Mouse (Mus musculus) liver, embryonic 15.5 days (tissue): ENCODE measurements around the gene Tprg. TPM values are rescaled to one million over a fixed set of nuclear protein-coding genes. Genes with fewer than 3 reads are reported as not detected.

ENCODE experiments used
- ATAC-seq: fragments of 200-750 bp; cut with Nextera tagmentation; 2 replicates; pipeline ENCODE4 v1.8.0; 2017; ENCODE audit warnings: moderate number of reproducible peaks, mild to moderate bottlenecking, moderate library complexity; ENCODE audit not compliant: insufficient read depth
- H3K27ac ChIP-seq: fragments of 300-500 bp; sonication (generic); replicated peaks from 2 replicates; pipeline ENCODE4 v1.5.1; 2015; ENCODE audit warnings: mild to moderate bottlenecking, inconsistent platforms
- H3K27me3 ChIP-seq: fragments of 300-500 bp; sonication (generic); 2 replicates; pipeline ENCODE4 v1.6.1; 2015; ENCODE audit warnings: mild to moderate bottlenecking, inconsistent platforms
- H3K36me3 ChIP-seq: fragments of 300-500 bp; sonication (generic); replicated peaks from 2 replicates; pipeline ENCODE4 v1.6.1; 2015; ENCODE audit warnings: moderate library complexity, mild to moderate bottlenecking, inconsistent platforms
- H3K4me1 ChIP-seq: fragments of 300-500 bp; sonication (generic); replicated peaks from 2 replicates; pipeline ENCODE4 v1.6.1; 2015; ENCODE audit warnings: inconsistent platforms
- H3K4me2 ChIP-seq: fragments of 300-500 bp; sonication (generic); 2 replicates; pipeline ENCODE4 v1.6.1; 2015; ENCODE audit warnings: moderate library complexity, mild to moderate bottlenecking, inconsistent platforms
- H3K4me3 ChIP-seq: fragments of 300-500 bp; sonication (generic); replicated peaks from 2 replicates; pipeline ENCODE4 v1.5.1; 2015; ENCODE audit warnings: mild to moderate bottlenecking, inconsistent platforms
- H3K9ac ChIP-seq: fragments of 300-500 bp; sonication (generic); 2 replicates; pipeline ENCODE4 v1.6.1; 2015; ENCODE audit warnings: moderate library complexity, mild to moderate bottlenecking, inconsistent platforms
- H3K9me3 ChIP-seq: fragments of 300-500 bp; sonication (generic); replicated peaks from 2 replicates; pipeline ENCODE4 v1.6.1; 2016; ENCODE audit warnings: inconsistent platforms
- WGBS: fragments of 180-500 bp; shearing (Covaris S2); methylation state at CpG from one replicate; pipeline ENCODE4 v1.1.7; 2015; ENCODE audit warnings: mixed read lengths; ENCODE audit not compliant: insufficient replicate concordance; 5-methylcytosine and 5-hydroxymethylcytosine counted together
- polyA plus RNA-seq: library from polyadenylated mRNA; unstranded; fragments of >200 nt; fragmentation: Nextera tagmentation; extraction: Ambion mirVana; gene quantifications from 2 replicates; pipeline ENCODE4 v1.2.1, GENCODE M21; 2015

Gene Tprg
- polyA plus RNA-seq = not detected in 2 replicates

DNA sequence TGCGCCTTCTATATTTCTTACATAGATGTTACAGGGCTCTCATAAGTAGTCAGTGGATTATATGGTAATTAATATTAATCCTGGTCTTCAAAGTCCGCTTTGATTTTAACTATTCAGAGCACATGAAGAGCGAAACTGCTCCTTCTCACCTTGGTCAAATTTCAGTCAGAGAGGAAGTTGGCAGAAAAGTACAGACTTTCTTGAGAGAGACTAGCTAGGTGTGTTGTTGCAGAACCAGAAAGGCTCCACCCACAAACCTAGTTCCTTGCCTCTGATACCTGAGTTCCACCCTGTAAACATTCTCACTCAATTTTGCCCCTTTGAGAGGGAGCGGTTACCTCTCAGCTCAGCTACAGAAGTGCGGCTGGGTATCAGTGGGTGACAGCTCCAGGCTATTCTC lies at the start of gene Tprg:
Gene Tprg (plus strand): TSS at position 301 of the 400 bp plus-strand sequence.
- H3K4me2 ChIP-seq = no peak within 1 kb of the TSS
- no peaks in the 10 kb centered on the region for H3K36me3 ChIP-seq
- ATAC-seq = no peak
- H3K4me1 ChIP-seq = no peaks in the 10 kb centered on the region
- 72% methylated on average over 5 of the region's 5 CpGs for WGBS
- no peaks in the 10 kb centered on the region for H3K27me3 ChIP-seq
- no peak within 1 kb of the TSS for H3K9ac ChIP-seq
- no peaks in the 10 kb centered on the region for H3K9me3 ChIP-seq
- H3K27ac ChIP-seq = no peak within 1 kb of the TSS
- no peak within 1 kb of the TSS for H3K4me3 ChIP-seq

DNA sequence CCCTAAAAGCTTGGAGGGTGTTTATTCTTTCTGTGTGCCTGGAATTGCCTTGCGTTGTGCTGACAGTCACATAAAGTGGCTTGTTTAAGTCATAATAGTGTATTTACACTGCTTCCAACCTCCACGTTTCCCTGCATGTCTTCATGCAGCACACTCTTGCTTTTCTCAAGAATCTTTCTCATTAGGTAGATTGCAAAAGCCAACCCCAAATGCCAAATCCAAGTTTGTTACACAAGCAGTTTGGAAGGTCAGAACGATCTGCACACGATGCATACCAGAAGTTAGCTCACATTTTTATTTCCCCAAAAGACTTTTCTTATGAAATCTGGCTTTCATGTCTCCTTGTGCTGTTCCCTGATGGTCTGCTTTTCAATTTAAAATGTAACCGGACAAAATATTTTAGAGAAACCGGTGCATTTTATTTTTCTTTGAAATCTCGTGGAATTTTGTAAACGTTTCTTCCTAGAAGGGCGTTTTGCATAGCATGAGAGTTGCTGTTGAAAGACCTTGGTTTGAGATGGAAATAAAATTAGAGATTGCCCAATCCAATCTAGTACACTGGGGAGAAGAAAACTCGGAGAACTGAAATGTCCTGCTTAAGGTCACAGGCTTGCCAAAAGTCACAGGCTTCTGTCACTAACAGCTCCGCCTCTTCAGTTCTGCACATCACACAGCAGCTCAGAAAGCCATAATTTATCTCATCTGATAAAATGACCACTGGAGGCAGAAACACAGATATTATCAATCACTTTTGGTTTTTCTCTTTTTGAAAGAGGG lies 48.2 kb upstream of the Tprg start:
- Histone ChIP-seq H3K4me2 (no peak overlapping the region), H3K4me3 (no peak overlapping the region), H3K36me3 (no peaks in the 10 kb centered on the region), H3K9ac (no peak overlapping the region), H3K9me3 (no peaks in the 10 kb centered on the region), H3K4me1 (no peaks in the 10 kb centered on the region), H3K27me3 (no peaks in the 10 kb centered on the region), H3K27ac (no peak overlapping the region)
- no peak for ATAC-seq
- WGBS = 61% methylated on average over 11 of the region's 11 CpGs

DNA sequence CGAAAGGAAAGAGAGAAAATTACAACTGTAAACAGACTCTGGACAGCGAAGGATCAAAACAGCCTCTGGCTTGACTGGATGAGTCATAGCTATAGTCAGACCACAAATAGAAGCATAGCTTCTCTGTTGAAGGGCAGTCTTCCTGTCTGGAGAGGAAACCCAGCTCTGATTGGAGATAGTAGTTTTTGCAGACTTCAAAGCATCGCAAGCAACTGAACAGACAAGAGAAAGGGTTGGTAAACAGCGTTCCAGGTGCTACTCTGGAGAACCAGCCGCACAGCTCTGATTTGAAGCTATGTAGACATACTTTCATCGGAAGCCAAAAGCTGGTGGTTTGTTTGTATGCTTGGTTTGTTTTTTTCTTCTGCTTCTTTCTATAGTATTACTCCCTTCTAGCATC lies 37.7 kb upstream of the Tprg start:
- 29% methylated on average over 6 of the region's 6 CpGs for WGBS
- ATAC-seq = no peak
- H3K4me2 ChIP-seq = no peak overlapping the region
- no peak overlapping the region for H3K27ac ChIP-seq
- no peaks in the 10 kb centered on the region for H3K4me1 ChIP-seq
- H3K4me3 ChIP-seq = no peak overlapping the region
- no peak overlapping the region for H3K9ac ChIP-seq
- no peaks in the 10 kb centered on the region for H3K27me3 ChIP-seq
- H3K9me3 ChIP-seq = no peaks in the 10 kb centered on the region
- H3K36me3 ChIP-seq = no peaks in the 10 kb centered on the region

DNA sequence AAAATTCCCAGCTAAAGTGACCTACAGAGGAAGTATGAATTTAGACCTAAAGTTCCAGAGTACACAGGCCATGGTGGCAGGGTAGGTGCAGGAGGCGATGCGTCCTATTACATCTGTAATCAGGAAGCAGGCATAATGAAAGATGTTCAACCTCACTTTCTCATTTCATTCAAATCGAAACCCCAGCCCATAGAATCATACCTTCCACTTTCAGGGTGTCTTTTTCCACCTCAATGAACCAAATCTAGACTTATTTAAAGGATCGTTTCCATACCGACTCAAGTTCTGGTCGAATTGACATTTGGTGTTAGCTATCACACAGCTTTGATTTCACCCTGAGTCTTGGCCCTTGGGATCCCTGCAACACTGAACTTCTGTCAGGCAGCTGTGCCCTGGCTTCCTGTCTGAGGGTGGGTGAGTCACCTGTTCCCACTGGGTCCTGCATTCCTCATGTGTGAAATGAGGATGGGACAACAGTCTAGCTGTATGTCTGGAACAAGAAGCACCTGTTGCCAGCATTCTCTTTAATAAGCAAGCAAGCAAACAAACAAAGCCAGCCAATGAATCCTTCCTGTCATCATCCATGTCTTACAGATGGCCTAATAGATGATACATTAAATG lies 36.4 kb upstream of the Tprg start:
- no peak for ATAC-seq
- Histone ChIP-seq H3K36me3 (no peaks in the 10 kb centered on the region), H3K4me2 (no peak overlapping the region), H3K27me3 (no peaks in the 10 kb centered on the region), H3K9ac (no peak overlapping the region), H3K4me1 (no peaks in the 10 kb centered on the region), H3K27ac (no peak overlapping the region), H3K4me3 (no peak overlapping the region), H3K9me3 (no peaks in the 10 kb centered on the region)
- WGBS = 71% methylated on average over 6 of the region's 6 CpGs

DNA sequence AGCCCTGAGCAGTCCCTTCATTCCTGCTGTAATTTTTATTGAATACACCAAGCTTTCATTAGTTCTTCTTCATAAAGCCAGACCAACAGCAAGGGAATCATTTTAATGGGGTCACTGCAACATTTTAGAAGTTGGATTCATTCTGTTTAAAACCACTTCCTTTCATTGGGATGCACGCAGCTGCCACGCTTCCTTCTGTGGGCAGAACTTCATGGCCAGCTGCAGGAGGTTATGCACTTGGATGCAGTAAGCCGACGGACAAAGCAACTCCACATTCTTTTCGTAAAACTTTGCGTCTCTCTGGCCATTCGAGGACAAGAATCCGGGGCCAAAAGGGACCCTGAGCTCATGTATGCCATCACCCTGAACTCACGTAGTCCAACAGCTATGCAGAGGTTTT lies 35.5 kb upstream of the Tprg start:
- no peak for ATAC-seq

DNA sequence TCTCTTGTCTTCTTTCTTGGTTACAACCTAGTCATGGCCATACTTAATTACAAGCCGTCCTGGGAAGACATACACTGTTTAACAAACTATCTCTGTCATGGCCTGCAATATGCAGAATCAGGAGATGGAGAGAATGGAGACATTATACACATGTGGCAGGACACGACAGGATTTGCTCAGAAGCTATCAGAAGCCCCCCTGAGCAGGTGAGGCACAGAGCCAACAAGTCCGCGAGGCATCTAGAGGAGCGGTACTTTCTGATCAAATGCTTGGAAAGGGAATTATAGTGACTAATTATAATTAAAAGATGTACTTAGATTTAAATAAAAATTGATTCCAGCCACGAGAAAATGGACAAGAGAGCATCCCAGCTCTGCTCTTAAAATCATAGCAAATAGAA lies 32.0 kb upstream of the Tprg start:
- H3K4me1 ChIP-seq = no peaks in the 10 kb centered on the region
- H3K27me3 ChIP-seq = no peaks in the 10 kb centered on the region
- no peaks in the 10 kb centered on the region for H3K36me3 ChIP-seq
- H3K4me3 ChIP-seq = no peak overlapping the region
- no peak for ATAC-seq
- 66% methylated on average over 6 of the region's 6 CpGs for WGBS
- H3K9me3 ChIP-seq = no peaks in the 10 kb centered on the region
- no peak overlapping the region for H3K9ac ChIP-seq
- H3K27ac ChIP-seq = no peak overlapping the region
- H3K4me2 ChIP-seq = no peak overlapping the region

More for the DNA sequence above, 35.5 kb upstream of the Tprg start:
- Histone ChIP-seq H3K27ac (no peak overlapping the region), H3K4me1 (no peaks in the 10 kb centered on the region), H3K4me3 (no peak overlapping the region), H3K9ac (no peak overlapping the region), H3K9me3 (no peaks in the 10 kb centered on the region), H3K36me3 (no peaks in the 10 kb centered on the region), H3K27me3 (no peaks in the 10 kb centered on the region), H3K4me2 (no peak overlapping the region)
- 41% methylated on average over 9 of the region's 9 CpGs for WGBS

DNA sequence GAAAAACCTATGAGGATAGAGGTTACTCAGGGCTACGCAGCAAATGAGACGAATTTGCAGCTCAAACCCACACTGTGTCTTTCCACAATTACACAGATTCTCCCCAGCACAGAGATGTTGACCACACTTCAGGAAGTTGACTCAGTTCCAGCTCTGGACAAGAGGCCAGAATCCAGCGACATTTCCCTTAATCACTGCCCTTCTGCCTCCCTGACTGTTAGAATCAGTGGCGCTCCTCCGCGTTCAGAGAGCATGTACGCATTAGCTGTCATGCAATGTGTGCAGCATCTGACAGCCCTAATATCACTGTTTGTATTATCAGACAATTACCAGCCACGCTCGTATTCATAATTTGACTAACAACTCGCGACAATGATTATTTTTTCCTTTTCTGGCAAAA lies 31.4 kb upstream of the Tprg start:
- H3K4me3 ChIP-seq = no peak overlapping the region
- no peaks in the 10 kb centered on the region for H3K36me3 ChIP-seq
- H3K27me3 ChIP-seq = no peaks in the 10 kb centered on the region
- no peak overlapping the region for H3K4me2 ChIP-seq
- H3K9ac ChIP-seq = no peak overlapping the region
- H3K27ac ChIP-seq = no peak overlapping the region
- ATAC-seq = no peak
- no peaks in the 10 kb centered on the region for H3K9me3 ChIP-seq
- H3K4me1 ChIP-seq = no peaks in the 10 kb centered on the region
- WGBS = 65% methylated on average over 11 of the region's 11 CpGs

DNA sequence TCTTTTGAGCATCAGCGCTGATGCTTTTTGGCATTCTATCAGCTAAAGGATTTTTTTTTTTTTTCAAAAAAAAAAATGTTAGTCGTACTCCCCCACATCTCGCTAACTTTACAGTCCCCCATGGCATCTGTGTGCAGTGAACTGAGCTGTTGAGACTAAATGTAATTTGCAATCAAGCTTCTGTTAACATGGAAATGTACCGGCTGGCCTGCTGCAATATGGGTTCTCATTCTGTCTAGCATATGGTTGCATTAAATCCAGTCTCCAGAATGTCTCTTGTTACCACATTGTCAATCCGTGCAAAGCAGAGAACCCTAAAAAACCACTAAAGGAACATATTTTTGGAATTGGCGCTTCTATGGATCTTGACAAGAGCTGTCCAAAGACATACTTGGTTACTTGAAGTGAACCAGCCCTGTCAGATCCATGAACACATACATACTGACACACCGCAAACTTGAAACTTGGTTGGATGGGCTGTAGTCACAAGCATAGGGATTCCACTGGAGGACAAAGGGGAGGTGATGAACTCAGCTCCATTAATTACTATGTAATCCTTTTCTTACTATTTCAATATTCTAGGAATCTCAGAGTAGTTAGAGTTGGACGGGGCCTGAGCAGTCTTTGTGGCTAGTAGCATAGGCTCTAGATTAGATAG lies 30.9 kb upstream of the Tprg start:
- no peak for ATAC-seq
- WGBS = 73% methylated on average over 8 of the region's 8 CpGs
- H3K9ac ChIP-seq = no peak overlapping the region
- no peaks in the 10 kb centered on the region for H3K36me3 ChIP-seq
- H3K27me3 ChIP-seq = no peaks in the 10 kb centered on the region
- no peak overlapping the region for H3K4me2 ChIP-seq
- no peak overlapping the region for H3K4me3 ChIP-seq
- no peak overlapping the region for H3K27ac ChIP-seq
- no peaks in the 10 kb centered on the region for H3K9me3 ChIP-seq
- H3K4me1 ChIP-seq = no peaks in the 10 kb centered on the region

DNA sequence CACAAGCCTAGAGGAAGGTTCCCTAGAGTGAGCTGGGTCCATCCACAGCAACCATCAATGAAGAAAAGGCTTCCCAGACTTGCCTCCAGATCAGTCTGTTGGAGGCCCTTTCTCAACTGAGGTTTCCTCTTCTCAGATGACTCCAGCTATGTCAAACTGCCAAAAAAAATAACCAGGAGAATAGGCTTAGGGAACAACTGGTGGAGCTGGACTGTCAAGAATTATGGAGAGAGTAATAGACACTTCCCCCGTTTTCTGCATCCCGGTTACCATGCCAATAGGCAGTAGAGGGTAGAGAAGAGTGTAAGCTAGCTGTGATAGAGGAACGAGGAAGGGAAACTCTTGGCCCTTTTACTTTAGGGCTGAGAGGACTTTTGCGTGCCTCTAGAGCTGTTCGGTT lies 24.3 kb upstream of the Tprg start:
- Histone ChIP-seq H3K9me3 (no peaks in the 10 kb centered on the region), H3K4me2 (no peak overlapping the region), H3K27ac (no peak overlapping the region), H3K4me3 (no peak overlapping the region), H3K9ac (no peak overlapping the region), H3K4me1 (no peaks in the 10 kb centered on the region), H3K36me3 (no peaks in the 10 kb centered on the region), H3K27me3 (peaks cover 5% of the 10 kb centered on the region; the same call in 1 of the 2 replicates)
- 61% methylated on average over 5 of the region's 5 CpGs for WGBS
- ATAC-seq = no peak

DNA sequence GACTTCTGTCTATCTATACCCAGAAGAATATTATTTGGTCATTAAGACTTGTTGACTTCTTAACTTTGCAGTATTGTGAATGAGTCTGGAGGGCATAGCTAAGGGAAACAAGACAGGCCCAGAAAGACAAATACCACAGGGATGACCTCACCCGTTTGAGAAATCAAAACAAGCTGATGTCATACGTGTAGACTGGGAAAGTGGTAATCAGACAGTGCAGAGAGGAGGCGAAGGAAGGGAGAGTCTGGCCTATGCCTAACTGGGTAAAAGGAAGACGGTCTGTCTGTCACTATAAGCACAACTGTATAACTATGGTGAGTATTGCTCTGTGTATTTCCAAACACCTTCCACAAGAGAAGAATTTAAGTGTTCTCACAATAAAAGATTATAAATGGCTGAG lies 23.7 kb upstream of the Tprg start:
- Histone ChIP-seq H3K4me2 (no peak overlapping the region), H3K4me3 (no peak overlapping the region), H3K4me1 (no peaks in the 10 kb centered on the region), H3K36me3 (no peaks in the 10 kb centered on the region), H3K9ac (no peak overlapping the region), H3K9me3 (no peaks in the 10 kb centered on the region), H3K27me3 (peaks cover 5% of the 10 kb centered on the region; the same call in 1 of the 2 replicates), H3K27ac (no peak overlapping the region)
- WGBS = 42% methylated on average over 4 of the region's 4 CpGs
- ATAC-seq = no peak

DNA sequence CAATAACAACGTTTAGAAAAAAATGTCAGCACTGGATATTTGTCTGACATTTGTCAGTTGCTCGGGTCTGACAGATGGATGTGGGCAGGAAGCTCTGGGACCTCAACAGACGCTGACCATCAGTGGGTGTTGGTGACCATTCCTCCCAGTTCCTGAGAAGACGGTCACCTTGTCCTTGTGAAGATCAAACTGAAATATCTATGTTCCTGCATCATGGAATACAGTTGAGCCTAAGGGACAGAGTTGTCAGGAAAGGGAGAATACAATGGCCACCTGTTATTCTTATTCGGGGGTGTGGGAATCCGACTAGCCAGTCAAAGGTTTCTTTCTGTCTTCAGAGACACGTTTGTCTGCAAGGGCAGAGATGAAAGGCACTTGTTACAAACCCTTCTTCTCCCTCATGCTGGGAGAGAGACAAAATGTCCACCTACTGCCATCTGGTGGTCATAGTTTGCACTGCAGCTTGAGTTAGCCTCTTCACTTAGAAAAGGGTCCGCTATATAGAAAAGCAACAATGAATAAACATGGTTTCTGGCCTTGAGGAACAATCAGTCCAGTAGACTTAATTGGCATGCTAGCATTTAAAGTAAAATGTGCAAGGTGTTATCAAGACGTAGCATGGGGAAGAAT lies 23.0 kb upstream of the Tprg start:
- WGBS = 32% methylated on average over 9 of the region's 9 CpGs
- no peaks in the 10 kb centered on the region for H3K4me1 ChIP-seq

More for the DNA sequence above, 23.0 kb upstream of the Tprg start:
- Histone ChIP-seq H3K4me3 (no peak overlapping the region), H3K36me3 (no peaks in the 10 kb centered on the region), H3K9ac (no peak overlapping the region), H3K4me2 (no peak overlapping the region), H3K9me3 (no peaks in the 10 kb centered on the region), H3K27me3 (peaks cover 5% of the 10 kb centered on the region; the same call in 1 of the 2 replicates), H3K27ac (no peak overlapping the region)
- ATAC-seq = no peak
